Mouse (Mus musculus) liver, embryonic 14.5 days (tissue): ENCODE measurements at regions not wholly inside any gene's neighbourhood (a gene's known extent, or its start where the extent isn't known, plus 50 kb on each side); places are given as distances from the start of the nearest gene placed in this dataset.

Experiments
- ATAC-seq: fragments of 200-750 bp; cut with Nextera tagmentation; 2 replicates; pipeline ENCODE4 v1.8.0; 2017; ENCODE audit warnings: moderate number of reproducible peaks, mild to moderate bottlenecking, moderate library complexity; ENCODE audit not compliant: insufficient read depth
- DNase-seq, 3 experiments: peaks; one replicate each; pipeline ENCODE4 v3.0.0-alpha.2; 2012 to 2013; ENCODE audit warnings: low read depth in 3 of 3, low spot score in 3 of 3
- H3K27ac ChIP-seq: fragments of 300-500 bp; sonication (generic); 2 replicates; pipeline ENCODE4 v1.5.1; 2014; ENCODE audit warnings: moderate library complexity, mild to moderate bottlenecking, control low read depth, inconsistent platforms
- H3K27me3 ChIP-seq: fragments of 300-500 bp; sonication (generic); 2 replicates; pipeline ENCODE4 v1.6.1; 2014; ENCODE audit warnings: mild to moderate bottlenecking, low read length, moderate library complexity; ENCODE audit not compliant: control insufficient read depth, insufficient read depth
- H3K36me3 ChIP-seq: fragments of 300-500 bp; sonication (generic); replicated peaks from 2 replicates; pipeline ENCODE4 v1.6.1; 2014; ENCODE audit warnings: low read depth; ENCODE audit not compliant: control insufficient read depth, insufficient read depth
- H3K4me1 ChIP-seq, 2 experiments: fragments of 200-500 bp in 1 of 2; fragments of 300-500 bp in 1 of 2; sonication (generic) in 1 of 2; replicated peaks; 2 replicates each; pipeline ENCODE4 v1.6.1; 2012 to 2014; ENCODE audit warnings: antibody characterized with exemption in 1 of 2, inconsistent platforms in 1 of 2, low read length in 1 of 2; ENCODE audit not compliant: control insufficient read depth in 2 of 2, insufficient read depth in 2 of 2
- H3K4me2 ChIP-seq: fragments of 300-500 bp; sonication (generic); 2 replicates; pipeline ENCODE4 v1.6.1; 2014; ENCODE audit warnings: low read depth, mild to moderate bottlenecking, control low read depth, moderate library complexity
- H3K4me3 ChIP-seq, 2 experiments: fragments of 200-500 bp in 1 of 2; fragments of 300-500 bp in 1 of 2; sonication (generic) in 1 of 2; 2 replicates each; pipeline ENCODE4 v1.5.1; 2012 to 2014; ENCODE audit warnings: low read depth in 2 of 2, low read length in 2 of 2, mild to moderate bottlenecking in 2 of 2, control low read depth in 1 of 2, inconsistent platforms in 1 of 2, moderate library complexity in 1 of 2; ENCODE audit not compliant: insufficient read depth in 1 of 2
- H3K9ac ChIP-seq: fragments of 300-500 bp; sonication (generic); replicated peaks from 2 replicates; pipeline ENCODE4 v1.6.1; 2014; ENCODE audit warnings: mild to moderate bottlenecking, control low read depth, moderate library complexity
- H3K9me3 ChIP-seq: fragments of 300-500 bp; sonication (generic); 2 replicates; pipeline ENCODE4 v1.6.1; 2016; ENCODE audit warnings: low read length, mixed read lengths; ENCODE audit not compliant: control insufficient read depth
- CTCF ChIP-seq: IDR thresholded peaks from 2 replicates; pipeline ENCODE4 v1.5.1; 2016; ENCODE audit warnings: antibody characterized with exemption, low read depth, control low read depth
- EP300 ChIP-seq: IDR thresholded peaks from 2 replicates; pipeline ENCODE4 v1.6.1; 2016; ENCODE audit warnings: antibody characterized with exemption, low read depth
- WGBS: fragments of 180-500 bp; shearing (Covaris S2); extraction: QIAGEN DNeasy Blood & Tissue Kit; methylation state at CpG from one replicate; pipeline ENCODE4 v1.1.7; 2014; ENCODE audit not compliant: insufficient replicate concordance; 5-methylcytosine and 5-hydroxymethylcytosine counted together

DNA sequence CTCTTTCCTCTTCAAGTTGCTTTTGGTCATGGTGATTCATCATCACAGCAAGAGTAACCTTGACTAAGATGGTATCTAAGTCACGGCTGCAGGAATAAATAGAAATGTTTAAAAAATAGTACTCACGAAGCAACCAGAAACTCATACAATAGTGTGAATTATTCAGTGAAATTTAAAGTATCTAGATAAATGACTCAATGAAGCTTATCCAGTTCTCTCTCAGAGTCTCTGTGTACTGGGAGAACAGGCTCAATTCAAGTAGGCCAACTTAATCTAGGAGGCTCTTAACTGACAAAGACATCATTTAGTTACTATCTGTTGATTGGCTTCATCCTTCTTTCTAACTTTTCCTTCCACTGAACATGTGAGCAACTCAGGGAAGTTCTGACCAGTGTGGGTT lies 175.5 kb upstream of the Pcdh15 start:
- 64% methylated on average over 2 of the region's 2 CpGs for WGBS
- TF ChIP-seq CTCF (no peak), EP300 (no peak)
- Histone ChIP-seq H3K27ac (no peak overlapping the region), H3K4me3 (no peak overlapping the region), H3K4me2 (no peak overlapping the region), H3K9me3 (no peaks in the 10 kb centered on the region), H3K27me3 (no peaks in the 10 kb centered on the region), H3K4me1 (no peaks in the 10 kb centered on the region), H3K9ac (no peak overlapping the region), H3K36me3 (no peaks in the 10 kb centered on the region)
- DNase-seq, result no peak
- no peak for ATAC-seq

DNA sequence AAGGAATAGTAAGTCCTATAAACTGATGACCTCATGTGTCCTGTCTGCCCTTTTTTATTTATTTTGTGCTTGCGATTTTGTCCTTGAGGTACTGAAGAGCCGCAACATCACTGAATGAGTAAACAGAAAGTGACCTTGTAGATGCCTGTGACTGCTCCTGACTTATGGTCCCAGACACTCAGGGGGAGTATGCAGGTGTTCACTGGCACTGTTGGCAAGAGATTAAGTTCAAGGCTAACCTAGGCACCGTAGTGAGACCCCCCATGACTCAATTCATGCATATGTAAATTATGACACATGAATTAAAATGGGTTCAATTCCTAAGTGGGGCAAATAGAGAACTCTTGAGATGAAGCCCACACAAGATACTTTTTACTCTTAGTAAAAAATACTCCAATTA lies 142.2 kb upstream of the Pcdh15 start:
- Histone ChIP-seq H3K4me1 (no peaks in the 10 kb centered on the region), H3K27me3 (no peaks in the 10 kb centered on the region), H3K9me3 (no peaks in the 10 kb centered on the region), H3K4me3 (no peak overlapping the region), H3K4me2 (no peak overlapping the region), H3K27ac (no peak overlapping the region), H3K9ac (no peak overlapping the region), H3K36me3 (no peaks in the 10 kb centered on the region)
- TF ChIP-seq EP300, result no peak
- DNase-seq (no peak), ATAC-seq (no peak)
- WGBS, result 51% methylated on average over 3 of the region's 3 CpGs

DNA sequence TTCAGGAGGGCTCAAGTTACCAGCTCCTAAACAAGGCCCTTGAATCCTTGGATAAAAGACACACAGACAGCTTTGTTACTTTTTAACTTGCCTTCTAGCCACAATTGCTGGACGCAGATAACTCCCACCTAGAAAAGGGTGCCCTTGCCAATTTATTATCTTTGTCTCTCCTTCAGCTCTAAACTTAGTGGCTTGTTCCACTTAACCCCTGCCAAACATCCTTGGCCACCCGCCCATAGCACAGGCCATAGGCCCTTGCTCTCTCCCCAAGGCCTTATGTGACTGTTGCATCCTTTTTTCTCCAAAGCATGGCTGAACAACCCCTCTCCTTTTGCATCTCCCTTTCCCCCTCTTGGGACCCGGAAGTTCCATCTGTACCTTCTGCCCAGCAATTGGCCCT lies 139.1 kb upstream of the Pcdh15 start:
- DNase-seq (no peak), ATAC-seq (no peak)
- TF ChIP-seq CTCF (no peak), EP300 (no peak)
- Histone ChIP-seq H3K4me2 (no peak overlapping the region), H3K4me1 (no peaks in the 10 kb centered on the region), H3K9ac (no peak overlapping the region), H3K27ac (no peak overlapping the region), H3K27me3 (no peaks in the 10 kb centered on the region), H3K36me3 (no peaks in the 10 kb centered on the region), H3K4me3 (no peak overlapping the region), H3K9me3 (no peaks in the 10 kb centered on the region)
- 37% methylated on average over 3 of the region's 3 CpGs for WGBS

DNA sequence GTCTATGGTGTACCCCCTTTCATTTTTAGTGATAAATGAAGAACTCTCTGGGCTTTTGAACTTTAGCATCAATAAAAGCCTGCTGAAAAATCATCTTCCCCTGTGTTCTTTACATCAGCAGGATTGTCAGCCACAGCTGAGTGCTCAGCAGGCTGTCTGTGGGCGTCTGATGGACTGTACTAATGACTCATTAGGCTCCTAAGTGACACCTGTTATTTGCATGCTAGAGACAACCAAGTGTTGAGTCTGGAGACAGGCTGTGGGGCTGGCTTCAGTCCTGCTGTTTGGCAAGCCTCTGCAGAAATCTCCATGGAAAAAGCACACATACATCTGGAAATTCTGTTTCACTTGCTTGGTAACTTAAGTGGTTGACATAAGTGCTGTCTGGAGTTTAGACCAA lies 117.8 kb upstream of the Pcdh15 start:
- Histone ChIP-seq H3K36me3 (no peaks in the 10 kb centered on the region), H3K4me1 (no peaks in the 10 kb centered on the region), H3K4me3 (no peak overlapping the region), H3K27ac (no peak overlapping the region), H3K9me3 (no peaks in the 10 kb centered on the region), H3K27me3 (no peaks in the 10 kb centered on the region), H3K9ac (no peak overlapping the region), H3K4me2 (no peak overlapping the region)
- DNase-seq, result no peak
- 23% methylated on average over 1 of the region's 1 CpGs for WGBS
- ATAC-seq, result no peak
- TF ChIP-seq CTCF (no peak), EP300 (no peak)

DNA sequence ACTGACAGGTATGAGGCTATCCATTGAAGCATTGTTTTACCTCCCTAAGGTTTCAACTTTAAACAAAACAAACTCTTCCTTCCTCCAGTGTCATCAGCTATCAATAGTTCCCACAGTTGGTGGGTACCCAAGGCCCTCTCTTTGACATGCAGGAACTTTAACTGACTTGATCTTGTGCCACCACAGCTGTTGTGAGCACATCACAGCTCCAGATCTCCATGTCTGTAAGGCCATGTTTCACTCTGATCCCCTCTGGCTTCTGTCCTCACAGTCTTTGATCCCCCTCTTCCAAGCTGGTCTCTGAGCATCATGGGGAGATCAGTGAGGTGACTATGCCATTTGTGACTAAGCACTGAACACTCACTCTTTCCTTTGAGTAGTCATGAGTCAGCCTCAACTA lies 110.8 kb upstream of the Pcdh15 start:
- H3K9ac ChIP-seq, result no peak overlapping the region
- no peak for DNase-seq
- no peak overlapping the region for H3K4me3 ChIP-seq
- no peaks in the 10 kb centered on the region for H3K4me1 ChIP-seq
- no peak for ATAC-seq
- H3K9me3 ChIP-seq, result no peaks in the 10 kb centered on the region
- H3K27me3 ChIP-seq, result no peaks in the 10 kb centered on the region
- H3K4me2 ChIP-seq, result no peak overlapping the region
- TF ChIP-seq CTCF (no peak), EP300 (no peak)
- no peaks in the 10 kb centered on the region for H3K36me3 ChIP-seq
- no peak overlapping the region for H3K27ac ChIP-seq

DNA sequence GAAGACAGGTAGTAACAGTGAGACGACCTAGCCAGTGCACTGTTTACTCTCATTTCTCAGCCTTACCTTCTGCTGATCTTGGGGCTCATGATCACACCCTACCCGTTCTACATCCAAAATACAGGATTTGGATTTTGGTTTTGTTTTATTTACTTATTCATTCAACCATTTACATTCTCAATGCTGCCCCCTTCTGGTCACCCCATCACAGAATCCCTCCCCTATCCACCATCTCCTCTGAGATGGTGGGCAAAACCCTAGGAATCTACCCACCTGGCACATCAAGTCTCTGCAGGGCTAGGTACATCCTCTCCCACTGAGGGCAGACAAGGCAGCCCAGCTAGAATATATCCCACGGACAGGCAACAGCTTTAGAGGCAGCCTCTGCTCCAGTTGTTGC lies 88.2 kb upstream of the Pcdh15 start:
- H3K4me2 ChIP-seq, result no peak overlapping the region
- DNase-seq (no peak), ATAC-seq (no peak)
- no peak overlapping the region for H3K27ac ChIP-seq
- no peak for TF ChIP-seq CTCF
- TF ChIP-seq EP300, result no peak
- no peaks in the 10 kb centered on the region for H3K27me3 ChIP-seq
- no peaks in the 10 kb centered on the region for H3K4me1 ChIP-seq
- H3K9me3 ChIP-seq, result no peaks in the 10 kb centered on the region
- WGBS, result 48% methylated on average over 3 of the region's 3 CpGs
- H3K36me3 ChIP-seq, result no peaks in the 10 kb centered on the region
- H3K4me3 ChIP-seq, result no peak overlapping the region
- no peak overlapping the region for H3K9ac ChIP-seq
